Mouse (Mus musculus) stomach, postnatal 0 days (tissue): ENCODE results near the gene Sfpq. TPM values are rescaled to one million over a fixed set of nuclear protein-coding genes. Genes with fewer than 3 reads are reported as not detected.
"Not testable (repeated sequence)": the region's sequence is repeated elsewhere in the genome, so short reads cannot be mapped to it uniquely, and the experiment has no call there.

Source experiments
- ATAC-seq: fragments of 200-750 bp; cut with Nextera tagmentation; 2 replicates; pipeline ENCODE4 v1.8.0; 2017; ENCODE audit not compliant: low FRiP score, low TSS enrichment
- DNase-seq: peaks from one replicate; pipeline ENCODE4 v3.0.0-alpha.2; 2016; ENCODE audit warnings: low spot score
- H3K27ac ChIP-seq: fragments of 300-500 bp; sonication (generic); replicated peaks from 2 replicates; pipeline ENCODE4 v1.5.1; 2014; ENCODE audit warnings: mild to moderate bottlenecking, control low read depth
- H3K27me3 ChIP-seq: fragments of 300-500 bp; sonication (generic); 2 replicates; pipeline ENCODE4 v1.6.1; 2014; ENCODE audit warnings: low read length; ENCODE audit not compliant: control insufficient read depth, insufficient read depth
- H3K36me3 ChIP-seq: fragments of 300-500 bp; sonication (generic); 2 replicates; pipeline ENCODE4 v1.6.1; 2014; ENCODE audit warnings: low read length, mixed read lengths; ENCODE audit not compliant: control insufficient read depth, insufficient read depth
- H3K4me1 ChIP-seq: fragments of 300-500 bp; sonication (generic); replicated peaks from 2 replicates; pipeline ENCODE4 v1.6.1; 2014; ENCODE audit warnings: antibody characterized with exemption; ENCODE audit not compliant: control insufficient read depth, insufficient read depth
- H3K4me2 ChIP-seq: fragments of 300-500 bp; sonication (generic); replicated peaks from 2 replicates; pipeline ENCODE4 v1.6.1; 2014; ENCODE audit warnings: low read depth, mild to moderate bottlenecking, control low read depth, moderate library complexity
- H3K4me3 ChIP-seq: fragments of 300-500 bp; sonication (generic); 2 replicates; pipeline ENCODE4 v1.5.1; 2014; ENCODE audit warnings: low read depth, low read length, control low read depth
- H3K9ac ChIP-seq: fragments of 300-500 bp; sonication (generic); 2 replicates; pipeline ENCODE4 v1.6.1; 2014; ENCODE audit warnings: mild to moderate bottlenecking, low read length, control low read depth, mixed read lengths
- H3K9me3 ChIP-seq: fragments of 300-500 bp; sonication (generic); 2 replicates; pipeline ENCODE4 v1.6.1; 2016; ENCODE audit warnings: low read length; ENCODE audit not compliant: control insufficient read depth
- CTCF ChIP-seq: IDR thresholded peaks from 2 replicates; pipeline ENCODE4 v1.5.1; 2016; ENCODE audit warnings: antibody characterized with exemption, low read depth, mild to moderate bottlenecking, moderate library complexity
- EP300 ChIP-seq: optimal IDR thresholded peaks from 2 replicates; pipeline ENCODE3; 2016; ENCODE audit warnings: antibody characterized with exemption
- WGBS: fragments of 180-500 bp; shearing (Covaris S2); extraction: QIAGEN DNeasy Blood & Tissue Kit; methylation state at CpG from one replicate; pipeline ENCODE4 v1.1.7; 2014; 5-methylcytosine and 5-hydroxymethylcytosine counted together
- polyA plus RNA-seq: library from polyadenylated mRNA; unstranded; fragments of >200 nt; fragmentation: Nextera tagmentation; extraction: Ambion mirVana; gene quantifications from 2 replicates; pipeline ENCODE4 v1.2.1, GENCODE M21; 2015

The Sfpq gene
- polyA plus RNA-seq, 1 experiment from 2014 or later, result 41.5 TPM

- no peak for TF ChIP-seq EP300
- no peak for TF ChIP-seq CTCF
- Histone ChIP-seq H3K9ac (no peak overlapping the region), H3K4me1 (no peaks in the 10 kb centered on the region), H3K27me3 (no peaks in the 10 kb centered on the region), H3K4me3 (peak overlapping the region; percentile 27), H3K27ac (no peak overlapping the region), H3K36me3 (no peaks in the 10 kb centered on the region), H3K9me3 (no peaks in the 10 kb centered on the region), H3K4me2 (peak overlapping the region; percentile 51)
- peak; percentile 44 for DNase-seq
- no peak for ATAC-seq
- WGBS, result 16% methylated on average over 25 of the region's 25 CpGs
Observed at GRCm38 (mm10) chr4:127005113-127005936, 15.8 kb upstream of the Sfpq start.

- H3K9me3 ChIP-seq, H3K27ac ChIP-seq, H3K27me3 ChIP-seq, H3K4me1 ChIP-seq, H3K9ac ChIP-seq, H3K36me3 ChIP-seq: not testable (repeated sequence)
- Histone ChIP-seq H3K4me3 (peak overlapping the region; percentile 26), H3K4me2 (0 out of 2 replicates have a peak overlapping the region, but pooled peaks have one; percentile 18)
- TF ChIP-seq CTCF, result peak; percentile 89
- 10% methylated on average over 14 of the region's 26 CpGs for WGBS
- DNase-seq, result peak; percentile 83
- peak; percentile 94 for ATAC-seq
Observed at GRCm38 (mm10) chr4:127015294-127015993, 5.7 kb upstream of the Sfpq start.

DNA sequence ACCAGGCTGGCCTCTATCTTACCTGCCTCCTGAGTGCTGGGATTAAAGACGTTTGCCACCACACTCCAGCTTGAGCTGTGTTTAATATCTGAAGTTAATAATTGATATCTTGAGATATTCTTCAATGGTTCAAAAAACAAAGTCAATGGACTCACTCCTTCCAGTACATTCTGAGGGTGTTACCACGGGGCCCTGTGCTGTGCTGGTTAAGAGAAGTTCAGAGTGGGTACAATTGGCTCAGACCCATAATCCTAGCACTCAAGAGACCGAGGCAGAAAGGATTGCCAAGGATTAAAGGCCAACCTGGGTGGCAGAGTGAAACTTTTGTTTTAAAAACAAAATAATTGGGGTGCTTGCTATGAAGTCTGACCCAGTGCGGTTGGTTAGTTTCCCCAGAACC, 4.8 kb upstream of the Sfpq start:
- Histone ChIP-seq H3K36me3 (no peaks in the 10 kb centered on the region), H3K9me3 (no peaks in the 10 kb centered on the region), H3K4me1 (no peaks in the 10 kb centered on the region), H3K27me3 (no peaks in the 10 kb centered on the region), H3K9ac (no peak overlapping the region), H3K4me2 (no peak overlapping the region), H3K4me3 (no peak overlapping the region), H3K27ac (no peak overlapping the region)
- ATAC-seq, result no peak
- DNase-seq, result no peak
- 71% methylated on average over 4 of the region's 4 CpGs for WGBS
- TF ChIP-seq CTCF (no peak), EP300 (no peak)

DNA sequence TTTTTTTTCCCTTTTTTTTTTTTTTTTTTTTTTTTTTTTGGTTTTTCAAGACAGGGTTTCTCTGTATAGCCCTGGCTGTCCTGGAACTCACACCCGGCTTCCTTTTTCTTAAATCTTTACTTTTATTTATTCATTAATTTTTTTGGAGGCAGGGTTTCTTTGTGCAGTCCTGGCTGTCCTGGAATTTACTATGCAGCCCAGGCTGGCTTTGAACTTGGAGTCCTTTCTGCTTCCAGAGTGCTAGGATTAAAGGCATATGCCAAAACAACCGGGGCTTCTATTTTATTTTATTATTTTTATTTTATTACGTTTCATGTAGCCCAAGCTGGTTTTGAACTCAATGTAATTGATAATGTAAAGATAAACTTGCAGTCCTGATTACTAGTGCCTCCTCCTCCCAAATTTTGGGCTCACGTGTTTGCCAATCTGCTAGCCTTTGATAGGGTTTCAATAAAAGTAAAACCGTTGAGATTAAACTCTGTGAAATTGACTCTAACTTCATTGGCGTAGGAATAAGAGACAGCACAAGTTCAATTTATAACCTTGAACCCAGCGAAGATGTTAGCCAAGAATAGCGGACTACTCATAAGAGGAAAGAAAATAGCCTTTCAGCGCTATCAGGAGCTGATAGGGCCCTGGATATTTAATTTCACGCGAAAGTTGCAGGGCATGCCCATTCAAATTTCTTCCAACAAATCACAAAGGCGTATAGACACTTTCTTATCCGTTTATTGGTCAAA, 543 bp upstream of the Sfpq start:
- no peaks in the 10 kb centered on the region for H3K9me3 ChIP-seq
- 11% methylated on average over 13 of the region's 13 CpGs for WGBS
- TF ChIP-seq CTCF, result no peak
- no peak for TF ChIP-seq EP300
- no peak overlapping the region for H3K9ac ChIP-seq
- peak overlapping the region; percentile 24 for H3K4me3 ChIP-seq
- ATAC-seq (no peak), DNase-seq (no peak)
- H3K27me3 ChIP-seq, result no peaks in the 10 kb centered on the region
- peak overlapping the region; percentile 38 for H3K4me2 ChIP-seq
- peaks cover 3% of the 10 kb centered on the region; the same call in 1 of the 2 replicates for H3K4me1 ChIP-seq
- no peak overlapping the region for H3K27ac ChIP-seq
- 0 out of 2 replicates have a peak, but pooled peaks cover 3% of the 10 kb centered on the region for H3K36me3 ChIP-seq

- H3K4me3 ChIP-seq, result peak overlapping the region; percentile 100
- peaks cover 10% of the 10 kb centered on the region; the same call in 1 of the 2 replicates for H3K36me3 ChIP-seq
- H3K9me3 ChIP-seq, result no peaks in the 10 kb centered on the region
- DNase-seq (peak; percentile 93), ATAC-seq (peak; percentile 86)
- TF ChIP-seq CTCF (peak; percentile 61), EP300 (no peak)
- peak overlapping the region; percentile 86 for H3K4me2 ChIP-seq
- WGBS, result under 1% methylated on average over 48 of the region's 53 CpGs
- peak overlapping the region; percentile 100 for H3K9ac ChIP-seq
- peaks cover 3% of the 10 kb centered on the region; the same call in 1 of the 2 replicates for H3K4me1 ChIP-seq
- peak overlapping the region; percentile 99 for H3K27ac ChIP-seq
- H3K27me3 ChIP-seq, result no peaks in the 10 kb centered on the region
Observed at GRCm38 (mm10) chr4:127021989-127022626, 984 bp downstream of the Sfpq start.
